Mouse (Mus musculus): ENCODE measurements around the gene Uspl1.
A peak's percentile ranks its signal among the peaks of the same experiment; 100 is the strongest.

The Uspl1 gene

DNA sequence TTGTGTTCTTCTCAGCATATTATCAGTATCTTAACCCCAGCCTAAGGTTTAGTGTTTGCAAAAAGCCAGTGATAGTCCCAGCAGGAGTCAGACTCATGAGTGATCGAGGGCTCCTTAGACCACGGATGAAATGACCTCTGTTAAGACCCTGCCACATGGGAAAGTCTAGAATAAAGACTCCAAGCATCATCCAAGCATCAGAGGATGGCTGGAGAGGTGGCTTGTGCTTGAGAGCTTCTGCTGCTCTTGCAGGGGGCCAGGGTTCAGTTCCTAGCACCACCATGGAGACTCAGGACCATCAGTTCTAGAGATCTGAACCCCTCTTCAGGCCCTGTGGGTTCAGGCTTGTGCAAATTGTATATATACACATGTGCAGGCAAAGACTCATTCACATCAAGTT, 16.1 kb upstream of the Uspl1 start:
- no peak for DNase-seq (ENCODE audit: low read depth, low spot score)

DNA sequence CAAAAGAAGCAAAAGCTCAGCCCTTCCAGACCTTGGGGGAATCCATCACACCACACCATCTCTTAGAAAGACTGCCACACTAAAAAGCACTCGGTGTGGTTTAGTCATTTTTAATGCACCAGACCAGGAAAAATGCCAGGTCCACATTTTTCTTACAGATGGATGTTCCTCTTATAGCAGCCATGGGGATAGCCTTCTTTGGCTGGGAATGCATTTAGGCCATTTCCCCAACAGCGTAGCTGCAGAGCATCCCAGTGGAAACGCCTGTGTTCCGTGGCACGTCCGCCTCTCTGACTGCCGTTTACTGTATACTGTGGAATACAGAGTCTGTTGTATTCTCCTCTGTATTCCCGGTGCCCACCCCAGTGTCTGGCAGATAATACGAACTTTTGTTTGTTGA, 15.3 kb upstream of the Uspl1 start:
- no peak for DNase-seq (ENCODE audit: low read depth, low spot score)

GRCm38 (mm10) chr5:149170841-149171588, 13.1 kb upstream of the Uspl1 start:
- DNase-seq (ENCODE audit: low read depth, low spot score), result peak; percentile 56

DNA sequence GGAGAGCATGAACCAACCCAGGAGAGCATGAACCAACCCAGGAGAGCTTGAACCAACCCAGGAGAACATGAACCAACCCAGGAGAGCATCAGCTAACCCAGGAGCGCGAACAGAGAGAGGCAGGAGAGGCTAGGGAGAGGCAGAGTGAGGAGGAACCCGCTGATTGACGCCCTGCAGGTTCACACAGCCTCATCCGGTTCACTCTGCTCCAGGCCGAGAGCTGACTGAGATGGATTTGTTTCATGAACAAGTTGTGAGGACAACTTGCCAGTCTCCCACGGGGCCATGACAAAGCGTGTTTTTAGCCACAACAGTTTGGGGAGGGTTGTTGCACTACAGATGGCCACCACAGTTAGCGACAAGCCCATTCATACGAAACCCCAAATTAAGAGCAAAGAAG, 11.9 kb upstream of the Uspl1 start:
- DNase-seq (ENCODE audit: low read depth, low spot score), result no peak

- DNase-seq (ENCODE audit: low read depth, low spot score), result no peak
These were observed 9.6 kb upstream of the Uspl1 start for GRCm38 (mm10) chr5:149174527-149174926.

DNA sequence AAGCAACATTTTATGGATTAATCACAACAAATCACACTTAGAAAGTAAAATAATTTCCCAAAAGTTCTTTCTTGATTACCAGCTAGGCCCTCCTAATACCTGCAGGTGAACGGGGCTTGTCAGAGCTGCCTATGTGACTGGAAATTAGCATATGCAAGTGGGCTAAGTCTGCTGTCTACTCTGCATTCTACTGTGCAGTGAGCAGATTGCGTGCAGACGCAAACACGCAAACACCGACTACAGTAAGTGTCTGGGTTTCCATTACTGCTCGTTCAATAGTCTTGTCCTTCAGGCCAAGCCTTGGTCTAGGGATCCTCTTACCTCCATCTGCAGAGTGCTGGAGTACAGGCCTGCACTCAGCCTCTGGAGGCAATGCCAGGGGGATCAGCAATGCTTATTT, 8.4 kb upstream of the Uspl1 start:
- no peak for DNase-seq (ENCODE audit: low read depth, low spot score)

- no peak for DNase-seq (ENCODE audit: low read depth, low spot score)
These were observed 6.1 kb upstream of the Uspl1 start for GRCm38 (mm10) chr5:149178095-149178494.

DNA sequence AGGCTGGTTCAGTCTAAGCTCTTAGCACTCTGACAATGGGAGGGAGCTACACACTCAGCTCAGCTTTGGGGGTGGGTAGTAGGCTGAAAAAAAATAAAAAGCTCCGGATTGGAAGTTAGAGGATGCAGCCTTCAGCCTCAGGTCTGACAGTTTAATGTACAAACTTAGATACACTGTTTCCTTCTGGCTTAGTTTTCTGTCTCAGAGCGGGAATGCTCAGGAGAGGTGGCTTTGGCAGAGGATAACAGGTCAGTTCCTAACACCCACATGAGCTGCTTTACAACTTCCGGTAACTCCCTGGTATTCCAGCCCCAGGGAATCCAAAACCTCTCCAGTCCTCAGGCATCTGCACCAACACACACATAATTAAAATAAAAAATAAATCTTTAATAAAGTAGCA, 4.3 kb upstream of the Uspl1 start:
- DNase-seq (ENCODE audit: low read depth, low spot score), result no peak

GRCm38 (mm10) chr5:149182186-149182870, 1.8 kb upstream of the Uspl1 start:
- no peak for DNase-seq (ENCODE audit: low read depth, low spot score)

DNA sequence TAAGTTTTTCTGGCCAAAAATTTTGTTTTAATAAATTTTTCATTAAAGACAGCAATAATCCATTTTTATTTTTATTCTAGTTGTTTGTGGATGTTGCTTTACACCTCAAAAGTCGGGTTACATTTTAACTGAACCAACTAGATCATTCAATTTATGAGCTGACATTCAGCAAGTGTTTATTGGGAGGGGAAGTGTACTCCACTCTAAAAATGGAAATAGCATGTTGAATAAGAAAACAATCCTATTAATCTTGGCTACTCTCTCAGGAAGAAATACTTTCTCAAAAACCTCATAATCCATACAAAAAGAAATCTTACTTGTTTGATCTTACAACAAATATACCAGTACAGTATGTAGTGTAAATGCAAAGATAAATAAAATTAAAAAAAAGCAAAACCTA, 1.0 kb upstream of the Uspl1 start:
- DNase-seq (ENCODE audit: low read depth, low spot score), result no peak

GRCm38 (mm10) chr5:149183721-149184103, 438 bp upstream of the Uspl1 start:
- no peak for DNase-seq (ENCODE audit: low read depth, low spot score)

DNA sequence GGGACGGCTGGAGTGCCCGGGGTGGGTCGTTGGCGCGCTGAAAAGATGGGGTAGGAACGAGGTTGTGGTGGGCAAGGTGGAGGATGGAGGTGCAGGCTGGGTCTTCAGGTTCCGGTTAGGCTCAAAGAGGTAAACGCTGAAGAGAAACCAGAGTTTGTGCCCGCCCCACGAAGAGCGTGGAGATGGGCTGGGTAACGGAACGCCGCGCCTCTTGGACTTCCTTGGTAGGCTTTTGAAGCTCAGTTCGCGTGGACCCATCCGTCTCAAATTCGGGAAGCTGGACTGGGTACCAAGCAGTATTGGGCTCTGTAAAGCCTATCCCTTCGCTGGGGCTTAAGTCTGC, 665 bp downstream of the Uspl1 start:
- DNase-seq (ENCODE audit: low read depth, low spot score), result no peak

GRCm38 (mm10) chr5:149185806-149186205, 1.7 kb downstream of the Uspl1 start:
- DNase-seq (ENCODE audit: low read depth, low spot score), result no peak

DNA sequence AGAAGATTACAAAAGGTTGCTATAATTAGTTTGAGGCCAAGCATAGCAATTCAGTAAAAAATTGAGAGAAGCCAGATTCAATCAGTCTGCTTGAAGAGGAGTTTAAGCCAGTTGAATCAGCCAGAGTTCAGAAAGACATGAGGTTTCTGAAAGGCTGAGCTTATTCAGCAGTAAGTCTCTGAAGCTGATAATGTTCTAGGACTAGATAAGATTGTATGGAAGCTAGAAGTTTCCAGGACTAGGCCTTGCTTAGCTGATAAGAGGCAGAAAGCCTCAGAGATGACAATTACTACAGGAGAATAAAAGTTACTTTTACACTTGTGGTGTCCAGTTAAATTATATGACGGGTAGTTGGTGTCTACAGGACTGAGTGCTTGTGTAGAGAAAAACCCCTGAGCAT, 6.0 kb downstream of the Uspl1 start:
- DNase-seq (ENCODE audit: low read depth, low spot score), result no peak

GRCm38 (mm10) chr5:149196611-149197010, 12.5 kb downstream of the Uspl1 start:
- no peak for DNase-seq (ENCODE audit: low read depth, low spot score)

GRCm38 (mm10) chr5:149198782-149199181, 14.6 kb downstream of the Uspl1 start:
- DNase-seq (ENCODE audit: low read depth, low spot score), result no peak

DNA sequence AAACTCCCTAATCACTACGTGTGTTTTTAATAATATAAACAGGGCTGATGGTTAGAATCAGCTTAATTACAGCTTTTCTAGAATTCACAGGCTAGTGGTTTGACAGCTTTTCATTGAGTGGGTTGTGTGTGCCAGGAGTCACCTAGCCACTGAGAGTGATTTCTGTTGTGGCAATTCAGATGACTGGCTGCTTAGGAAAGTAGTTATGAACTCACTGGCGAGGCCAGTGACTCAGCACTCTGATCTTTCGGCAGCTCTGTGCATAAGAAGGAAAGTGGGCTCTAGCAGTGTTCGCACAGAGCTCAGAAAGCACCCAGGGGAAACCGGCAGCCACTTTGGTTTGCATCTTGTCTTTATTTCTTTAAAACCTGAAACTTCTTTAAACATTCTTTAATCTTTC, 18.8 kb downstream of the Uspl1 start:
- no peak for DNase-seq (ENCODE audit: low read depth, low spot score)

DNA sequence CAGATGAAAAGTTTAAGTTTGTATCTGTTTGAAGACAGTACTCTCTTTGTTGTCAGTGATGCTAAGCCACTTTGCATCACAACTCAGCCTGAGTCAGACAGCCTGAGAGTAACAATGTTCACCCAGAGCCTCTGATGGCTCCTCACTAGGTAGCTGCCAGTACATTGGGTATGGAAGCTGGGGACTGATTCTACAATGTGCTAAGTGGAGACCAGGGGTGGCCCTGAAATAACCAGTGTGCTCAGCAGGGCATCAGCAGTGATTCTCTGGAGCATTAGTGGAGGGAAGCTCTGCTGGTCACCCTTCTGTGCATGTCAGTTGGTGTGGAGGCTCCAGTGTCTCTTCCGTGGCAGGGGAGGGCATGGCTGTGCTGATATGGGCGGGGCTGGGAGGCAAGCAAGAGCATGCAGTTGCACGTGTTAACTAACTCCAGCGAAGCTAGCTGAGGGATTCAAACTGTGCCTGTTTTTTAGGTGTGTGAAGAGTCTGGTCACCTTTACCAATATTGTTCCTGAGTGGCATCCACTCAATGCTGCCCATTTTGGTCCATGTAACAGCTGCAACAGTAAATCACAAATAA, 19.7 kb downstream of the Uspl1 start:
- DNase-seq (ENCODE audit: low read depth, low spot score), result peak; percentile 66

GRCm38 (mm10) chr5:149204822-149205221, 20.7 kb downstream of the Uspl1 start:
- no peak for DNase-seq (ENCODE audit: low read depth, low spot score)

DNA sequence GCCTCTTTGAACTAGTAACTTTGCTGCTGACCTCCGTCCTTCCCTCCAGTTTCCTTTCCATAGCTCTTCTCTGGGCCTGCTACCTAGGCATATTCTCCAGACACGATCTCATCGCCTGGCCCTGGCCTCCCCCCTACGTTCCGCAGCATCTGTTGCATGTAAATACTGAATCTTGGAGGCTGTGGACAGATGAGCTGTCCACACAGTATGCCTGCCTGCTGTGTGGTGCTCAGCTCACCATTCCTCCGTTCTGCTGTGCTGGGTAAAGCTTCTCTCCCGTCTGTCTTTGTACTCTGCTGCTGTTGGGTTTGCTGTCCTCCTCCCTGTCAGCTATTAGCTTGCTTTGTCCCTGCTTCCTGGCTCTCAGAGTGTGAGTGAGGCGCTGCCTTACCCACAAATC, 21.1 kb downstream of the Uspl1 start:
- DNase-seq (ENCODE audit: low read depth, low spot score), result no peak

DNA sequence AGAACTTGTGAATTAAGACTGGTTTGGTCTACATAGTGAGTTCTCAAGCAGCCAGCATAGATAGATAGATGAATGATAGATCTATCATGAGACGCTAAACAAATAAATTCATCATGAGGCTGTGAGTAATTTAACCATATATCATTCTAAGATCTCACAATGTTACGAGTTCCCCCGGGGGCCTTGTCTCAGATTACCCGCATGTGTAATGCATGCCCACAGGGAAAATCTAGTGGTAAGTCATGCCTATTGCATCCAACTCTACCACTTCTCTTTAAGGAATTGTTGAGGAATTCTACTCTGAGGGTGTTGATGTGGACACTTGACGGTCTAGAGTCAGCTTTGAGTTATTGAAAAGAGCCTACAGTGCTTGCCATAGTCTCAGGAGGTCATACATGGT, 22.1 kb downstream of the Uspl1 start:
- no peak for DNase-seq (ENCODE audit: low read depth, low spot score)

DNA sequence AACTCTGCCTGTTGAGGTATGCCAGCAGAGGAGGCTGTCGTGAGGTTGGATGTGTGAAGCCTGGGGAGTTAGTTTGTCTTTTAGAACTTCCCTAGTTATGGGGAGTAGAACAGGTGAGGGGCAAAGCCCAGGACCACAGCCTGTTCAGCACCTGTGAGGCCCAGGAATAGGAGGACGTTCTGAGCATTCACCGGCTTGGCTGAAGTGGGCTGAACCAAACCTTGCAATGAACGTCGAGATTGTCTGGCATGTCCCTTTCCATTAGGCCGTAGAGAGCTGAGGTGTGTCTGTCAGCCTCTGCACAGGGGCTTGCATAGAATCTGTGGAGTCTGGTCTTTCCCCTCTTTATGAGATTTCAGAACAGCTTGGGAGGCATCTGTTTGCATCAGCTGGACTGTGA, 23.5 kb downstream of the Uspl1 start:
- no peak for DNase-seq (ENCODE audit: low read depth, low spot score)

- DNase-seq (ENCODE audit: low read depth, low spot score), result no peak
These were observed 24.6 kb downstream of the Uspl1 start for GRCm38 (mm10) chr5:149208776-149209175.
